Mouse (Mus musculus) A20 (cell line): ENCODE results near the gene Fjx1.

Experiments used
- DNase-seq: peaks from one replicate; pipeline ENCODE4 v3.0.0-alpha.2; 2011; ENCODE audit warnings: low read depth, low spot score

The Fjx1 gene

GRCm38 (mm10) chr2:102426434-102426833 lies 25.9 kb downstream of the Fjx1 start:
- no peak for DNase-seq

- no peak for DNase-seq
Observed at GRCm38 (mm10) chr2:102416149-102416743, 36.1 kb downstream of the Fjx1 start.

- no peak for DNase-seq
Observed at GRCm38 (mm10) chr2:102412738-102413137, 39.6 kb downstream of the Fjx1 start.

DNA sequence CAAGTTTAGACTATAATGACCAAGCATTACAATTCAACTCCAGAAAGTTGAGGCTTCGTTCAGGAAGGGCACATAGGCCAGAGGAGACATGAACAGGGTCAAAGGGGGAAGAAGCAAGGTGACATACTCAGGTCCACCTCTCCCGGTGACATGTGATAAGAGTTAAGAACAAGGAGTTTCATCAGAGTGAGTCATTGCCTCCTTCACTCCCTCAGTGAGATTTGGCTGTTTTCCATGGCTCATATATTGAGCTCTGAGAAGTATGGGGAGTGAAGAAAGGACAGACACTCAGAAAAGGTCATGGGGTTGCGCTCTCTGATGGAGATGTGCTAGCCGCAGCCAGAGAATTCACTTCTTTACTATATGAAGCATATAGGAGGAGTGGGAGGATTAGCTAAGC lies 41.7 kb downstream of the Fjx1 start:
- no peak for DNase-seq

DNA sequence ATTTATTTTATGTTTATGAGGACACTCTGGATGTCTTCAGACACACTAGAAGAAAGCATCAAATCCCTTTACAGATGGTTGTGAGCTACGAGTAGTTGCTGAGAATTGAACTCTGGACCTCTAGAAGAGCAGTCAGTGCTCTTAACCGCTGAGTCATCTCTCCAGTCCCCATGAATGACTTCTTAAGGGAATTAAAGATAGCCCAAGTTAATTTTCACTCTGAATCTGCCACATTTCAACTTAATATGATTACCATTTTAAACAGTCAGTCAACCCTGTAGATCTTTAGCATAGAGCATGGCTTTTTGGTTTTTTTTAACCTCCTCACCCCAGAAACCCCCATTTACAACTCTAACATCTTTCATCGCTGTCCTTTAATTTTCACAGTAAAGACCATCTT lies 42.6 kb downstream of the Fjx1 start:
- DNase-seq, result no peak

DNA sequence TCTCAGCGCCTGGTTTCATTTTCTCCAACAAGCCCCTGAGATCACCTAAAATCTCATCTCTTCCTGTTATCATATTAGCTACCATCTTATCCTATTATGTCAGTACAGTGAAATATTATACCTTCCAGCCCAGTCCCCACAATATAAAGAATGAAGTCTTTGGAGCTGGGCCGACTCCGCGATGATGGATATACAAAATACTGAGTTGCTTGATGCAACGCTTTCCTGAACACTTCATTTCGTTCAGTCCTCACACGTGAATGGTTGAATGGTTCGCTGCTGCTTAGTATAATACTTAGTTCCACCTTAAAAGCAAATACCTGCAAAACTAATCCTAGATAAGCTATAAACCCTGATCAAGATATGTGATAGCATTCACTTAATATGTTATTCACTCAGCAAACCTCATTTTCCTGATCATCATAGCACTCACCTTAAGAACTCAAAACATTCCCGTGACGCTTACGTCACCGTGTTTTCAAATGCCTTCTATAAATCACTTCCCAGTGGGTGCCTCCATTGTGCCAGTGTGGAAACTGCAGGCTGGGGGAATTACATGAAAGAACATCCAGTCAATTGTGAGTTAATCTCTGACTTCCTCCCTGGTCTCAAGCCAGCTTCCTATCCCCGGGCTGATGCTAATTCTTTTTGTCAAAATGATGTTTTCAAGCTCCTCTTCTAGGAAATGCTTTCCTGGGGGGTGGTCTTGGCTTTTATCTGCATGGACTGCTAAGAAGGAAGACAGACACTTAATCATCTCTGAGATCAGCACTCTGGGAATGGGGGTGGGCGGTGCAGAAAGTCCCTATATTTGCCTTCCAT lies 44.7 kb downstream of the Fjx1 start, which contains the start of gene Trim44:
TSS of gene Trim44 (minus strand) at position 466 of the 822 bp plus-strand sequence.
- DNase-seq, result no peak

- DNase-seq, result no peak
Observed at GRCm38 (mm10) chr2:102406324-102407304, 45.7 kb downstream of the Fjx1 start.

GRCm38 (mm10) chr2:102403982-102404381 lies 48.3 kb downstream of the Fjx1 start:
- DNase-seq, result no peak

GRCm38 (mm10) chr2:102403306-102403705 lies 49.0 kb downstream of the Fjx1 start:
- DNase-seq, result no peak

- DNase-seq, result no peak
Observed at GRCm38 (mm10) chr2:102401352-102401692, 51.0 kb downstream of the Fjx1 start.

- peak; percentile 96 for DNase-seq
Observed at GRCm38 (mm10) chr2:102400605-102401351, 51.5 kb downstream of the Fjx1 start.

DNA sequence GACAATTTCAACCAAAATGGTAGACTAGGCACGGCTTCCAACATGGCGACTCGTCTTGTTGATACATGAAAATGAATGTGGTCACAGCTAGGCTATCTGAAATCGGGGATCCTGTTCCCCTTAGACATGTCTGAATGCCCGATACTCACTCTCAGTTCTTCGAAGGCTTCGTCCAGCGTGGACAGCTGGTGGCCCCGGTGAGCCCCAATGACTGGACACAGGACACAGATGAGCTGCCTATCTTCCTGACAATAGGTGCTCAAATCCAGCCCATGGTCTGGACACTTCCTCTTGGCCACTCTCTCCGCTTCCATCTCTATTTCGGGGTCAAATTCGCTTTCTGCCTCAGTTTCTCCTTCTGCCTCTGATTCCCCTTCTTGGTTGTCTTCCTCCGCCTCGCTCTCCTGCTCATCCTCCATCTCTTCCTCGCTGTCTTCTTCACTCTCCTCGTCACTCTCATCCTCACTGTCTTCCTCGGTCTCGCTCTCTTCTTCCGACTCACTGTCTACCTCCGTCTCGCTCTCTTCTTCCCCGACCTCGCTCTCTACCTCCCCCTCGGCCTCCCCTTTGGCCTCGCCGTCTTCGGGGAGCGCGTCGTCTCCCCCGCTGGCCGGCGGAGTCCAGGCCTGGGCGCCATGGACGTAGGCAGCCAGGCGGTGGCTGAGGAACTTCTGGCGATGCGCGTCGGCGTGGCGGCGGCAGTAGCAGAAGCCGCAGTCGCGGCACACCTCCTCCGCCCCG lies 52.3 kb downstream of the Fjx1 start:
- peak; percentile 40 for DNase-seq
